Mouse (Mus musculus) heart, embryonic 14.5 days (tissue): Measurements from ENCODE around the gene Morn3. TPM values are rescaled to one million over a fixed set of nuclear protein-coding genes. Genes with fewer than 3 reads are reported as not detected.

Source experiments
- ATAC-seq: fragments of 200-750 bp; cut with Nextera tagmentation; 2 replicates; pipeline ENCODE4 v1.8.0; 2017; ENCODE audit warnings: low read depth, moderate TSS enrichment; ENCODE audit not compliant: insufficient number of reproducible peaks, insufficient read depth, low FRiP score
- H3K27ac ChIP-seq, 2 experiments: fragments of 200-500 bp in 1 of 2; fragments of 300-500 bp in 1 of 2; sonication (generic) in 1 of 2; replicated peaks in 1 of 2; 2 replicates each; pipeline ENCODE4 v1.5.1; 2012 to 2014; ENCODE audit warnings: low read depth in 2 of 2, low read length in 2 of 2, control low read depth in 1 of 2, mild to moderate bottlenecking in 1 of 2, mixed read lengths in 1 of 2; ENCODE audit not compliant: control insufficient read depth in 1 of 2, insufficient read depth in 1 of 2
- H3K27me3 ChIP-seq: fragments of 300-500 bp; sonication (generic); 2 replicates; pipeline ENCODE4 v1.6.1; 2014; ENCODE audit warnings: mild to moderate bottlenecking, low read length, control low read depth; ENCODE audit not compliant: control insufficient read depth, insufficient read depth
- H3K36me3 ChIP-seq: fragments of 300-500 bp; sonication (generic); 2 replicates; pipeline ENCODE4 v1.6.1; 2014; ENCODE audit warnings: mild to moderate bottlenecking, control low read depth, low read length, mixed read lengths; ENCODE audit not compliant: control insufficient read depth, insufficient read depth
- H3K4me1 ChIP-seq, 2 experiments: fragments of 200-500 bp in 1 of 2; fragments of 300-500 bp in 1 of 2; sonication (generic) in 1 of 2; 2 replicates each; pipeline ENCODE4 v1.6.1; 2012 to 2014; ENCODE audit warnings: low read length in 2 of 2, control low read depth in 1 of 2, mixed read lengths in 1 of 2; ENCODE audit not compliant: control insufficient read depth in 2 of 2, insufficient read depth in 2 of 2
- H3K4me2 ChIP-seq: fragments of 300-500 bp; sonication (generic); 2 replicates; pipeline ENCODE4 v1.6.1; 2014; ENCODE audit warnings: mild to moderate bottlenecking, low read length
- H3K4me3 ChIP-seq, 2 experiments: fragments of 200-500 bp in 1 of 2; fragments of 300-500 bp in 1 of 2; sonication (generic) in 1 of 2; 2 replicates each; pipeline ENCODE4 v1.5.1; 2012 to 2014; ENCODE audit warnings: low read length in 2 of 2, mild to moderate bottlenecking in 2 of 2, control low read depth in 1 of 2, low read depth in 1 of 2, moderate library complexity in 1 of 2; ENCODE audit not compliant: control insufficient read depth in 1 of 2, insufficient read depth in 1 of 2
- H3K9ac ChIP-seq: fragments of 300-500 bp; sonication (generic); 2 replicates; pipeline ENCODE4 v1.6.1; 2014; ENCODE audit warnings: mild to moderate bottlenecking, low read length
- H3K9me3 ChIP-seq: fragments of 300-500 bp; sonication (generic); 2 replicates; pipeline ENCODE4 v1.6.1; 2016; ENCODE audit warnings: low read length, control low read depth; ENCODE audit not compliant: control insufficient read depth
- WGBS: fragments of 180-500 bp; shearing (Covaris S2); extraction: QIAGEN DNeasy Blood & Tissue Kit; methylation state at CpG from one replicate; pipeline ENCODE4 v1.1.7; 2014; 5-methylcytosine and 5-hydroxymethylcytosine counted together
- polyA plus RNA-seq: library from polyadenylated mRNA; unstranded; fragments of >200 nt; fragmentation: Nextera tagmentation; extraction: Ambion mirVana; gene quantifications from 2 replicates; pipeline ENCODE4 v1.2.1, GENCODE M21; 2014

Morn3 gene
- polyA plus RNA-seq, 1 experiment from 2014 or later, result not detected

- no peak overlapping the region for H3K9ac ChIP-seq
- H3K4me2 ChIP-seq, result no peak overlapping the region
- H3K4me1 ChIP-seq, result peaks cover 8 to 14% of the 10 kb centered on the region in 2 experiments
- no peak for ATAC-seq
- no peak overlapping the region for H3K27ac ChIP-seq
- H3K27me3 ChIP-seq, result no peaks in the 10 kb centered on the region
- no peaks in the 10 kb centered on the region for H3K36me3 ChIP-seq
- peaks cover 4% of the 10 kb centered on the region; the same call in 1 of the 2 replicates for H3K9me3 ChIP-seq
- H3K4me3 ChIP-seq, result no peak overlapping the region
- WGBS, result 44% methylated on average over 13 of the region's 13 CpGs
These were observed 36.7 kb upstream of the Morn3 start for GRCm38 (mm10) chr5:123083340-123084050.

DNA sequence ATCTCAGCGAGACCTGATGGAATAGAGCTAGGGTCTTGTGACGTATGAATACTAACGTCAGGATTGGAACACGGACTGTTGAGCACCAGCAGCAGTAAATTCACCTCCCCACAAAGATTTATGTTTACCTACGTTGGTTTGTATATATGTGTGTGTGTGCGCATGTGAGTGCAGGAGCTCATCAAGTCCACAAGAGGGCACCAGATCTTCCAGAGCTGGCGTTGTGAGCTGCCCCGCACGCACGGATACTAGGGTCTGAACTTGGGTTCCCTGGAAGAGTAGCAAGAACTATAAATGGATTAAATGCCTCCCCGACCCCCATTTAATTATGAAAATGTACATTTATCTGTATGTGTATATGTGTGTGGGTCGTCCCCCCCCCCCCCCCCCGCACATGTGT, 33.7 kb upstream of the Morn3 start:
- Histone ChIP-seq H3K36me3 (no peaks in the 10 kb centered on the region), H3K9ac (no peak overlapping the region), H3K4me2 (no peak overlapping the region), H3K27me3 (no peaks in the 10 kb centered on the region), H3K9me3 (peaks cover 4% of the 10 kb centered on the region; the same call in 1 of the 2 replicates), H3K27ac (peak overlapping the region in 1 of 2 experiments; percentile 44; a peak in 2 of 4 replicates), H3K4me1 (peaks cover 21 to 26% of the 10 kb centered on the region in 2 experiments), H3K4me3 (no peak overlapping the region)
- 94% methylated on average over 13 of the region's 13 CpGs for WGBS
- ATAC-seq, result no peak

- 56% methylated on average over 8 of the region's 8 CpGs for WGBS
- H3K9ac ChIP-seq, result no peak overlapping the region
- no peaks in the 10 kb centered on the region for H3K27me3 ChIP-seq
- peak overlapping the region; percentile 61 to 65 for H3K27ac ChIP-seq
- H3K4me1 ChIP-seq, result peaks cover 22 to 29% of the 10 kb centered on the region in 2 experiments
- no peak overlapping the region for H3K4me3 ChIP-seq
- peaks cover 4% of the 10 kb centered on the region; the same call in 1 of the 2 replicates for H3K9me3 ChIP-seq
- ATAC-seq, result no peak
- peak overlapping the region; percentile 19; the same call in 1 of the 2 replicates for H3K4me2 ChIP-seq
- H3K36me3 ChIP-seq, result no peaks in the 10 kb centered on the region
These were observed 33.2 kb upstream of the Morn3 start for GRCm38 (mm10) chr5:123080041-123080440.

- Histone ChIP-seq H3K4me2 (peak overlapping the region; percentile 19; the same call in 1 of the 2 replicates), H3K9me3 (peaks cover 4% of the 10 kb centered on the region; the same call in 1 of the 2 replicates)
- ATAC-seq, result no peak
These were observed 32.8 kb upstream of the Morn3 start for GRCm38 (mm10) chr5:123079568-123079967.

DNA sequence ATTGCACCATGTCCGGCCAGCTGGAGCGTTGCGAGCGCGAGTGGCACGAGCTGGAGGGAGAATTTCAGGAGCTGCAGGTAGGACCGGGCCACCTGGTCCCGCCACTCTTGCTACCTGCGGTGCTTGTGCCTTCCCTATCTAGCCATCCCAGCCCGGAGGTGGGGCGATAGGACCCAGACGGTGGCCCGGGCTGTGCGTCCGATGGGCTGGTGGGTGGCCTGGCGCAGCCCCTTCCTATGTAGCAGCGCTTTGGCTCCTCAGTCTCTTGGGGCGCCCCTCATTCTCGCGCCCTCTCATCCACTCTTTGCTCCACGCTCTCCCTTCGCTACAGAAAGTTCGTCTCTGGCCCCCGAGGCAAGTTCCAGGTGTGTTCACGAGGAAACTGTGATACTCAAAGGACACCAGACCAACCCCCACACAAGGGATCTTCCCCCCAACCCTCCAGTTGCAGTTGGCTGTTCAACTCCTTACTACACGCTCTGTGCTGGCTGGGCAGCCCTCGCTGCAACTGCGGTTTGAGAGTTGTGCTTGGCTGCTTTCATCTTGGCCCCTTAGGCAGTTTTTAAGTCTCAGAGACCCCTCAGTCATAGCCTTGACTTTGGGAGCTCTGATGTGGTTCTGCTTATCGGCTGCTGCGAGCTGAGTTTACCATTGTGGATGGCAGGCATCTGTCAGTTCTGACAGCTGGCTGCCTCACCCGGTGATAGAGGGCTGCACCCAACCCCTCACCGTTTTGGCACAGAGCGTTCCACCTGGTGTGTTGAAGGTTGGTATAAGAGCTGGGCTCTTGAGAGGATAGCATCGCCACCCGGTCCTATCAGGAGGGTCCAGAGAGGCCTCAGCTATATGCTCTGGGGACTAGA, 29.8 kb upstream of the Morn3 start:
- H3K4me2 ChIP-seq, result peak overlapping the region; percentile 99
- WGBS, result under 1% methylated on average over 34 of the region's 35 CpGs
- peak overlapping the region; percentile 56 to 91 for H3K4me3 ChIP-seq
- peak; percentile 42; the same call in 1 of the 2 replicates for ATAC-seq
- peaks cover 4% of the 10 kb centered on the region; the same call in 1 of the 2 replicates for H3K9me3 ChIP-seq
- H3K4me1 ChIP-seq, result peaks cover 16 to 20% of the 10 kb centered on the region in 2 experiments
- no peaks in the 10 kb centered on the region for H3K36me3 ChIP-seq
- H3K27ac ChIP-seq, result peak overlapping the region in 1 of 2 experiments; percentile 4; a peak in 1 of 4 replicates
- peak overlapping the region; percentile 86 for H3K9ac ChIP-seq
- no peaks in the 10 kb centered on the region for H3K27me3 ChIP-seq

More at GRCm38 (mm10) chr5:123079568-123079967, 32.8 kb upstream of the Morn3 start:
- Histone ChIP-seq H3K36me3 (no peaks in the 10 kb centered on the region), H3K27me3 (no peaks in the 10 kb centered on the region), H3K27ac (peak overlapping the region; percentile 61 to 65), H3K9ac (no peak overlapping the region), H3K4me3 (no peak overlapping the region), H3K4me1 (peaks cover 22 to 29% of the 10 kb centered on the region in 2 experiments)
- WGBS, result 86% methylated on average over 1 of the region's 1 CpGs

DNA sequence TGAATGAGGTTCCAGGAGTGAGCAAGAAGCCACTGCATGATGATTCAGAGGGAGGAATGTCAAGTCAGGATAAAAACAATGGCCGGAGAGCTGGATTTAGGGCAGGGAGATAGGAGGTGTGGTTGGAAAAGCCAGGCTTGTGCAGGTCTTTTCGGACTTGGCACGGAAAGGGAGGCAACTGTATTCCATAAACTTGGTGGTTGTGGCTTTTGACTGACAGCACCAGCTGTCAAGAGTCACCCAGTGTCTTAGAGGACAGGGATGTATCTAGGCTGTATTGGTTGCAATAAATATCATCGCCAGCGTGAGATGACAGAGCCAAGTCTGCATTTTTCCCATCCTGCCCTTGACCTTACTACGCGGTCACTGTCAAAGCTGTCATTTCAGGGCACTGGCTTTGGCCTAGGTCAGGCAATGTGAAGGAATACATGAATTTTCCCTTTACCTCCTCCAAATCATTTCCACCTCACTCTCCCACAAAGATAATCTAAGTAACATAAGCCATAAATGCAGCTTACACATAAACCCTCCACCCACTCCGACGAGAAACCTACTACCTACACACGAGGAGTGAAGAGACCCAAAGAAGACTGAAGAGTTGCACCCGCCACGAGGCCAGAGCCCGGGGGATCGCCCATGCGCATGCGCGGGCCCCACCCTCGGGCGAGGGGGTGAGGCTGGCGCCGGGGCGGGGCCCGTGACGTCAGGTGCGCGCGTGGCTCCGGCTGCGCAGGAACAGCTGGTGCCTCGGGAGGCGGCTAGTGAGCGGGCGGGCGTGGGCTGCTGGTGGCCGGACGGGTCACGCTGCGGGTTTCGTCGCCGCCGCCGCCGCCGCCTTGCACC, 29.0 kb upstream of the Morn3 start:
- Histone ChIP-seq H3K36me3 (no peaks in the 10 kb centered on the region), H3K9ac (peak overlapping the region; percentile 86), H3K4me1 (peaks cover 16 to 20% of the 10 kb centered on the region in 2 experiments), H3K9me3 (peaks cover 4% of the 10 kb centered on the region; the same call in 1 of the 2 replicates), H3K27me3 (no peaks in the 10 kb centered on the region), H3K27ac (peak overlapping the region; percentile 4 to 49), H3K4me3 (peak overlapping the region; percentile 56 to 91), H3K4me2 (peak overlapping the region; percentile 99)
- 6% methylated on average over 44 of the region's 45 CpGs for WGBS
- peak; percentile 89 for ATAC-seq

GRCm38 (mm10) chr5:123068714-123069113, 21.9 kb upstream of the Morn3 start:
- Histone ChIP-seq H3K27ac (no peak overlapping the region), H3K4me2 (no peak overlapping the region), H3K4me1 (0 out of 4 replicates have a peak, but pooled peaks cover 2 to 5% of the 10 kb centered on the region in 2 experiments), H3K4me3 (no peak overlapping the region), H3K27me3 (no peaks in the 10 kb centered on the region), H3K9ac (no peak overlapping the region), H3K9me3 (no peaks in the 10 kb centered on the region), H3K36me3 (no peaks in the 10 kb centered on the region)
- no peak for ATAC-seq
- WGBS, result 84% methylated on average over 2 of the region's 2 CpGs
